Mouse (Mus musculus) hematopoietic multipotent progenitor cell, adult 10-12 weeks (in vitro differentiated cells): ENCODE measurements around the gene Nenf. TPM values are rescaled to one million over a fixed set of nuclear protein-coding genes. Genes with fewer than 3 reads are reported as not detected.

ENCODE experiments used
- polyA plus RNA-seq: library from polyadenylated mRNA; stranded (reverse); fragments of >175 nt; gene quantifications from 2 replicates; pipeline ENCODE4 v1.2.3, GENCODE M21; 2012; ENCODE audit warnings: low replicate concordance

The Nenf gene
- polyA plus RNA-seq: 42.0 and 44.1 TPM in 2 replicates

DNA sequence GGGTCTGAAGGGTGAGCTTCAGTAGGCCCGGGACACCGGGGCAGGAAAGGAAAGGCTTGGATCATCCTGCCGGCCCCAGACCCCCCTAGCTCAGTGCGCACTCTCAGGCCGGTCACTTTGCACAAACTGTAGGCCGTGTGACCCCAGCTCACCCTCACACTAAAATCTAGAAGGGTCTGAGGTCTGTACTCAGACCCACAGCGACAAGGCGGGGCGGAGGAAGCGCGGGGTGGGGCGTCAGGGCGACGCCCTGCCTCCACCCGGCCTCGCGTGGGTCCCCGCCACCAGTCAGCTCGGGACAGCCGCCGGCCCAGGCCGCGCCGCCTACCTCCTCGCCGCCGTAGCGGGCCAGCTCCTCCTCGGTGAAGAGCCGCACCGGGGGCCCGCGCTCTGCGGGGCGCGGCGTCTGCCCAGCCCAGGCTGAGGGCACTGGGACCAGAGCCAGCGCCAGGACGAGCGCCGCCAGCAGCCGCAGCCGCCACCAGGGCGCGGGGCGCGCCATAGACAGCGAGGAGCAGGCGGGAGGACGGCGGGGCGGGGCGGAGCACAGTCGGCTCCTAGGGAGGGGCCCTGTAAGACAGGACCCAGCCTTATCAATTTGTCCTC is at the start of gene Nenf:
Nenf (minus strand) TSS at position 604 of the 606 bp plus-strand sequence.

DNA sequence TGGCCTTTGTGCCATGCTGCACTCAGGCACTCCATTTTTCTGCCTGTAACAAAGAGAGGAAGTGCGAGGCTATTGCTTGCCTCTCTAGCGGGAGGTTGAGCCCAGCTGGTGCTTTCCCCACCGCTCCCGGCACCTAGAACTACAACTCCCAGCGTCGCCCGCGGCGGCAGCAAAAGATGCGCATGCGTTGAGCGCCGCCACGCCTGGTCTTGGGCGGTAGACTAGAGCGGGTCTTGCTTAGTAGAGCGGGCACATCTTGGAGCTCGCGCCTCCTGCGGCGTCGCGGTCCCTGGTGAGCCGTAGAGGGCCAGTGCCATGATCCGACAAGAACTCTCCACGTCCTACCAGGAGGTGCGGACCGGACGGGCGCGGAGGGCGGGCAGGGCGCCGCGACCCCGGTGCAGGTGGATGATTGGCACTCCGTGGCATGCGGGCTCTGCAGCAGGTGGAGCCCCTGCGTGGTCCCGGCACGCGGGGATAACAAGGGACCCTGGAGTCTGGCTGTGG is 7.8 kb upstream of the Nenf start, which contains the start of gene Tmem206:
Tmem206 (plus strand) TSS at position 187 of the 507 bp plus-strand sequence.

Other genes starting within 250 kb of the Nenf start
- 23.3 and 54.8 TPM in 2 replicates for gene Batf3, start 220.3 kb downstream of the Nenf start, polyA plus RNA-seq
- gene Fam71a, start 153.4 kb downstream of the Nenf start, polyA plus RNA-seq: not detected in 2 replicates
- gene Atf3, start 100.2 kb downstream of the Nenf start, polyA plus RNA-seq: 1.7 and 3.4 TPM in 2 replicates
- gene Tmem206, start 7.7 kb upstream of the Nenf start, polyA plus RNA-seq: 5.6 and 10.0 TPM in 2 replicates
- gene Ppp2r5a, start 85.1 kb upstream of the Nenf start, polyA plus RNA-seq: 98.4 and 194 TPM in 2 replicates